Mouse (Mus musculus): Measurements from ENCODE around the gene Panx2. TPM values are rescaled to one million over a fixed set of nuclear protein-coding genes. Genes with fewer than 3 reads are reported as not detected.
A peak's percentile ranks its signal among the peaks of the same experiment; 100 is the strongest.

Gene Panx2
- total RNA-seq, 2 experiments from 2014 or later, result not detected

- ATAC-seq (replicated peaks; ENCODE audit: low FRiP score, poor library complexity, severe bottlenecking), result no peak
These were observed 15.3 kb downstream of the Panx2 start, which contains the start of gene Trabd for GRCm38 (mm10) chr15:89074613-89075477. Gene Trabd, plus strand, starts transcription at chr15:89075124.

GRCm38 (mm10) chr15:89075478-89076147 is 16.1 kb downstream of the Panx2 start:
- peak; percentile 68 for ATAC-seq (replicated peaks; ENCODE audit: low FRiP score, poor library complexity, severe bottlenecking)

- 0 out of 2 replicates have a peak, but pooled peaks have one; percentile 22 for ATAC-seq (replicated peaks; ENCODE audit: low FRiP score, poor library complexity, severe bottlenecking)
These were observed 16.7 kb downstream of the Panx2 start for GRCm38 (mm10) chr15:89076156-89076731.

GRCm38 (mm10) chr15:89078208-89078836 is 18.8 kb downstream of the Panx2 start:
- ATAC-seq (replicated peaks; ENCODE audit: low FRiP score, poor library complexity, severe bottlenecking), result peak; percentile 70

GRCm38 (mm10) chr15:89083906-89084305 is 24.4 kb downstream of the Panx2 start:
- ATAC-seq (replicated peaks; ENCODE audit: low FRiP score, poor library complexity, severe bottlenecking), result no peak

GRCm38 (mm10) chr15:89084826-89085225 is 25.3 kb downstream of the Panx2 start:
- ATAC-seq (replicated peaks; ENCODE audit: low FRiP score, poor library complexity, severe bottlenecking), result no peak

GRCm38 (mm10) chr15:89088607-89089247 is 29.2 kb downstream of the Panx2 start, which contains the start of gene Selenoo:
Gene Selenoo, plus strand, starts transcription at chr15:89089084.
- ATAC-seq (replicated peaks; ENCODE audit: low FRiP score, poor library complexity, severe bottlenecking), result peak; percentile 97

- 0 out of 2 replicates have a peak, but pooled peaks have one; percentile 25 for ATAC-seq (replicated peaks; ENCODE audit: low FRiP score, poor library complexity, severe bottlenecking)
These were observed 29.9 kb downstream of the Panx2 start for GRCm38 (mm10) chr15:89089248-89090051.

- no peak for ATAC-seq (replicated peaks; ENCODE audit: low FRiP score, poor library complexity, severe bottlenecking)
These were observed 31.1 kb downstream of the Panx2 start for GRCm38 (mm10) chr15:89090662-89091061.

- ATAC-seq (replicated peaks; ENCODE audit: low FRiP score, poor library complexity, severe bottlenecking), result no peak
These were observed 32.6 kb downstream of the Panx2 start for GRCm38 (mm10) chr15:89092181-89092580.

GRCm38 (mm10) chr15:89097450-89097849 is 37.9 kb downstream of the Panx2 start:
- no peak for ATAC-seq (replicated peaks; ENCODE audit: low FRiP score, poor library complexity, severe bottlenecking)

- no peak for ATAC-seq (replicated peaks; ENCODE audit: low FRiP score, poor library complexity, severe bottlenecking)
These were observed 39.1 kb downstream of the Panx2 start for GRCm38 (mm10) chr15:89098616-89099015.

GRCm38 (mm10) chr15:89100823-89101222 is 41.3 kb downstream of the Panx2 start:
- no peak for ATAC-seq (replicated peaks; ENCODE audit: low FRiP score, poor library complexity, severe bottlenecking)

- no peak for ATAC-seq (replicated peaks; ENCODE audit: low FRiP score, poor library complexity, severe bottlenecking)
These were observed 43.1 kb downstream of the Panx2 start for GRCm38 (mm10) chr15:89102646-89103045.

- no peak for ATAC-seq (replicated peaks; ENCODE audit: low FRiP score, poor library complexity, severe bottlenecking)
These were observed 44.4 kb downstream of the Panx2 start for GRCm38 (mm10) chr15:89103921-89104320.

GRCm38 (mm10) chr15:89104425-89104824 is 44.9 kb downstream of the Panx2 start:
- no peak for ATAC-seq (replicated peaks; ENCODE audit: low FRiP score, poor library complexity, severe bottlenecking)

- no peak for ATAC-seq (replicated peaks; ENCODE audit: low FRiP score, poor library complexity, severe bottlenecking)
These were observed 46.5 kb downstream of the Panx2 start for GRCm38 (mm10) chr15:89106073-89106472.

GRCm38 (mm10) chr15:89106976-89107375 is 47.4 kb downstream of the Panx2 start:
- ATAC-seq (replicated peaks; ENCODE audit: low FRiP score, poor library complexity, severe bottlenecking), result no peak

GRCm38 (mm10) chr15:89110147-89110546 is 50.6 kb downstream of the Panx2 start:
- no peak for ATAC-seq (replicated peaks; ENCODE audit: low FRiP score, poor library complexity, severe bottlenecking)
